Mouse (Mus musculus) heart, embryonic 15.5 days (tissue): ENCODE measurements around the gene Ndufa9. TPM values are rescaled to one million over a fixed set of nuclear protein-coding genes. Genes with fewer than 3 reads are reported as not detected.

Source experiments
- ATAC-seq: fragments of 200-750 bp; cut with Nextera tagmentation; replicated peaks from 2 replicates; pipeline ENCODE4 v1.8.0; 2017; ENCODE audit warnings: low read depth, moderate TSS enrichment; ENCODE audit not compliant: insufficient number of reproducible peaks, insufficient read depth, low FRiP score
- H3K27ac ChIP-seq: fragments of 300-500 bp; sonication (generic); 2 replicates; pipeline ENCODE4 v1.5.1; 2015; ENCODE audit warnings: mild to moderate bottlenecking, inconsistent platforms
- H3K27me3 ChIP-seq: fragments of 300-500 bp; sonication (generic); 2 replicates; pipeline ENCODE4 v1.6.1; 2015; ENCODE audit warnings: inconsistent platforms
- H3K36me3 ChIP-seq: fragments of 300-500 bp; sonication (generic); 2 replicates; pipeline ENCODE4 v1.6.1; 2015; ENCODE audit warnings: mild to moderate bottlenecking, inconsistent platforms
- H3K4me1 ChIP-seq: fragments of 300-500 bp; sonication (generic); replicated peaks from 2 replicates; pipeline ENCODE4 v1.6.1; 2015; ENCODE audit warnings: inconsistent platforms
- H3K4me2 ChIP-seq: fragments of 300-500 bp; sonication (generic); 2 replicates; pipeline ENCODE4 v1.6.1; 2015; ENCODE audit warnings: inconsistent platforms, mild to moderate bottlenecking, moderate library complexity
- H3K4me3 ChIP-seq: fragments of 300-500 bp; sonication (generic); 2 replicates; pipeline ENCODE4 v1.5.1; 2015; ENCODE audit warnings: mild to moderate bottlenecking, inconsistent platforms
- H3K9ac ChIP-seq: fragments of 300-500 bp; sonication (generic); 2 replicates; pipeline ENCODE4 v1.6.1; 2015; ENCODE audit warnings: mild to moderate bottlenecking, inconsistent platforms
- H3K9me3 ChIP-seq: fragments of 300-500 bp; sonication (generic); replicated peaks from 2 replicates; pipeline ENCODE4 v1.6.1; 2016; ENCODE audit warnings: inconsistent platforms
- WGBS: fragments of 180-500 bp; shearing (Covaris S2); methylation state at CpG from one replicate; pipeline ENCODE4 v1.1.7; 2015; ENCODE audit warnings: mixed read lengths; 5-methylcytosine and 5-hydroxymethylcytosine counted together
- polyA plus RNA-seq: library from polyadenylated mRNA; unstranded; fragments of >200 nt; fragmentation: Nextera tagmentation; extraction: Ambion mirVana; gene quantifications from 2 replicates; pipeline ENCODE4 v1.2.1, GENCODE M21; 2015

Gene Ndufa9
- polyA plus RNA-seq = 329 and 410 TPM in 2 replicates

- H3K4me1 ChIP-seq = peaks cover 18% of the 10 kb centered on the region
- H3K9ac ChIP-seq = peak within 1 kb of the TSS; percentile 76
- peak within 1 kb of the TSS; percentile 64 for H3K27ac ChIP-seq
- peak within 1 kb of the TSS; percentile 74 for H3K4me2 ChIP-seq
- WGBS = 5% methylated on average over 46 of the region's 46 CpGs
- H3K4me3 ChIP-seq = peak within 1 kb of the TSS; percentile 73
- H3K36me3 ChIP-seq = peaks cover 7% of the 10 kb centered on the region
- no peaks in the 10 kb centered on the region for H3K9me3 ChIP-seq
- peak; percentile 70; the same call in 1 of the 2 replicates for ATAC-seq
- 0 out of 2 replicates have a peak, but pooled peaks cover 3% of the 10 kb centered on the region for H3K27me3 ChIP-seq
Measured at GRCm38 (mm10) chr6:126848712-126849704, at the start of gene Ndufa9. Gene Ndufa9, minus strand, starts transcription at chr6:126849136.

- no peaks in the 10 kb centered on the region for H3K27me3 ChIP-seq
- ATAC-seq = no peak
- no peak overlapping the region for H3K9ac ChIP-seq
- 66% methylated on average over 8 of the region's 8 CpGs for WGBS
- no peaks in the 10 kb centered on the region for H3K9me3 ChIP-seq
- no peak overlapping the region for H3K27ac ChIP-seq
- H3K36me3 ChIP-seq = no peaks in the 10 kb centered on the region
- no peak overlapping the region for H3K4me2 ChIP-seq
- H3K4me3 ChIP-seq = no peak overlapping the region
- no peaks in the 10 kb centered on the region for H3K4me1 ChIP-seq
Measured at GRCm38 (mm10) chr6:126877118-126877517, 28.2 kb upstream of the Ndufa9 start.

GRCm38 (mm10) chr6:126852881-126853280 is 3.9 kb upstream of the Ndufa9 start, which contains the start of gene Akap3:
Gene Akap3, plus strand, starts transcription at chr6:126853098.
- H3K4me1 ChIP-seq = peaks cover 9% of the 10 kb centered on the region

GRCm38 (mm10) chr6:126836628-126837027 is 12.3 kb downstream of the Ndufa9 start:
- Histone ChIP-seq H3K4me2 (no peak overlapping the region), H3K9me3 (no peaks in the 10 kb centered on the region), H3K36me3 (peaks cover 95% of the 10 kb centered on the region), H3K27ac (no peak overlapping the region), H3K4me3 (no peak overlapping the region), H3K4me1 (no peaks in the 10 kb centered on the region), H3K9ac (no peak overlapping the region), H3K27me3 (no peaks in the 10 kb centered on the region)
- no peak for ATAC-seq
- WGBS = 72% methylated on average over 8 of the region's 8 CpGs

More at GRCm38 (mm10) chr6:126852881-126853280, 3.9 kb upstream of the Ndufa9 start, which contains the start of gene Akap3:
- ATAC-seq = no peak
- no peak within 1 kb of the TSS for H3K27ac ChIP-seq
- no peaks in the 10 kb centered on the region for H3K9me3 ChIP-seq
- no peak within 1 kb of the TSS for H3K4me2 ChIP-seq
- H3K27me3 ChIP-seq = 0 out of 2 replicates have a peak, but pooled peaks cover 3% of the 10 kb centered on the region
- H3K9ac ChIP-seq = no peak within 1 kb of the TSS
- H3K36me3 ChIP-seq = no peaks in the 10 kb centered on the region
- H3K4me3 ChIP-seq = no peak within 1 kb of the TSS

- no peaks in the 10 kb centered on the region for H3K9me3 ChIP-seq
- H3K27me3 ChIP-seq = no peaks in the 10 kb centered on the region
- no peak overlapping the region for H3K9ac ChIP-seq
- ATAC-seq = no peak
- peaks cover 77% of the 10 kb centered on the region for H3K36me3 ChIP-seq
- no peak overlapping the region for H3K4me3 ChIP-seq
- 71% methylated on average over 3 of the region's 3 CpGs for WGBS
- H3K4me1 ChIP-seq = no peaks in the 10 kb centered on the region
- H3K4me2 ChIP-seq = no peak overlapping the region
- no peak overlapping the region for H3K27ac ChIP-seq
Measured at GRCm38 (mm10) chr6:126823087-126823486, 25.8 kb downstream of the Ndufa9 start.

GRCm38 (mm10) chr6:126816338-126816737 is 32.6 kb downstream of the Ndufa9 start:
- Histone ChIP-seq H3K27me3 (no peaks in the 10 kb centered on the region), H3K9ac (no peak overlapping the region), H3K9me3 (no peaks in the 10 kb centered on the region), H3K4me3 (no peak overlapping the region), H3K4me2 (no peak overlapping the region), H3K4me1 (no peaks in the 10 kb centered on the region), H3K27ac (no peak overlapping the region), H3K36me3 (peaks cover 14% of the 10 kb centered on the region)
- ATAC-seq = no peak
- WGBS = 87% methylated on average over 8 of the region's 8 CpGs

- Histone ChIP-seq H3K36me3 (peaks cover 4% of the 10 kb centered on the region), H3K4me2 (no peak overlapping the region), H3K27ac (no peak overlapping the region), H3K9ac (no peak overlapping the region), H3K9me3 (no peaks in the 10 kb centered on the region), H3K27me3 (no peaks in the 10 kb centered on the region), H3K4me1 (no peaks in the 10 kb centered on the region), H3K4me3 (no peak overlapping the region)
- WGBS = 71% methylated on average over 6 of the region's 6 CpGs
- no peak for ATAC-seq
Measured at GRCm38 (mm10) chr6:126815206-126815750, 33.7 kb downstream of the Ndufa9 start.

GRCm38 (mm10) chr6:126811481-126811880 is 37.5 kb downstream of the Ndufa9 start:
- Histone ChIP-seq H3K27ac (no peak overlapping the region), H3K36me3 (no peaks in the 10 kb centered on the region), H3K27me3 (no peaks in the 10 kb centered on the region), H3K4me2 (no peak overlapping the region), H3K9ac (no peak overlapping the region), H3K4me3 (no peak overlapping the region), H3K4me1 (no peaks in the 10 kb centered on the region), H3K9me3 (no peaks in the 10 kb centered on the region)
- no peak for ATAC-seq
- 74% methylated on average over 4 of the region's 4 CpGs for WGBS

- Histone ChIP-seq H3K27me3 (no peaks in the 10 kb centered on the region), H3K9me3 (no peaks in the 10 kb centered on the region), H3K4me3 (no peak overlapping the region), H3K4me1 (no peaks in the 10 kb centered on the region), H3K27ac (no peak overlapping the region), H3K36me3 (no peaks in the 10 kb centered on the region), H3K4me2 (0 out of 2 replicates have a peak overlapping the region, but pooled peaks have one; percentile 10), H3K9ac (no peak overlapping the region)
- 81% methylated on average over 8 of the region's 8 CpGs for WGBS
- no peak for ATAC-seq
Measured at GRCm38 (mm10) chr6:126808561-126808960, 40.4 kb downstream of the Ndufa9 start.

GRCm38 (mm10) chr6:126808134-126808533 is 40.8 kb downstream of the Ndufa9 start:
- Histone ChIP-seq H3K4me1 (no peaks in the 10 kb centered on the region), H3K9me3 (no peaks in the 10 kb centered on the region), H3K27ac (no peak overlapping the region), H3K4me3 (no peak overlapping the region), H3K9ac (no peak overlapping the region), H3K36me3 (no peaks in the 10 kb centered on the region), H3K4me2 (0 out of 2 replicates have a peak overlapping the region, but pooled peaks have one; percentile 10), H3K27me3 (no peaks in the 10 kb centered on the region)
- no peak; the same call in 1 of the 2 replicates for ATAC-seq
- 54% methylated on average over 4 of the region's 4 CpGs for WGBS

GRCm38 (mm10) chr6:126806783-126807182 is 42.2 kb downstream of the Ndufa9 start:
- no peak overlapping the region for H3K4me3 ChIP-seq
- H3K9ac ChIP-seq = no peak overlapping the region
- H3K9me3 ChIP-seq = no peaks in the 10 kb centered on the region
- no peak overlapping the region for H3K4me2 ChIP-seq
- no peaks in the 10 kb centered on the region for H3K36me3 ChIP-seq
- H3K4me1 ChIP-seq = no peaks in the 10 kb centered on the region
- no peak overlapping the region for H3K27ac ChIP-seq
- no peak for ATAC-seq
- WGBS = 85% methylated on average over 3 of the region's 3 CpGs
- no peaks in the 10 kb centered on the region for H3K27me3 ChIP-seq
